Mouse (Mus musculus) CD4-positive helper T cell, adult 2 months (primary cell): ENCODE data around the gene Gm21988.

ENCODE experiments used
- DNase-seq: peaks from one replicate; pipeline ENCODE4 v3.0.0-alpha.2; 2012; ENCODE audit warnings: low read depth, missing footprints, low spot score

Gene Gm21988

DNA sequence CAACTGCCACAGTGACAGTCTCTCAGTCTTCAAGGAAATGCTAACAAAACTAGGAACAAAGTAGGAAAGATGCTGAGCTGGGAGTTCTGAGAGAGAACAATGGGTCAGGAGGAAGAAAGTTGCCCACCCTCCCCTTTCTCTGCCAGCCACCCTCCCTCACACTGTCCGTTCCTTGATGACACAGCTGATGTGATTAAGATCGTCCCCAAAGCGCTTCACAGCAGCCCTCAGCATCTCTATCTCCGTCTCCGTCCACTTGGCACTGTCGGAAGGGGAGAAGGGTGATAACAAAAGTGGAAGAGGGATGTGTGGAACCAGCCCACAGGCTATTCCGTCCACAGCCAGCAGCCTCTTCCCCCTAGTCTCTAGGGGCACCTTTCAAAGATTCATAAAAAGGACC, 2.9 kb downstream of the Gm21988 start:
- no peak for DNase-seq

- no peak for DNase-seq
These were observed 4.3 kb downstream of the Gm21988 start for GRCm38 (mm10) chr11:70235254-70235900.

DNA sequence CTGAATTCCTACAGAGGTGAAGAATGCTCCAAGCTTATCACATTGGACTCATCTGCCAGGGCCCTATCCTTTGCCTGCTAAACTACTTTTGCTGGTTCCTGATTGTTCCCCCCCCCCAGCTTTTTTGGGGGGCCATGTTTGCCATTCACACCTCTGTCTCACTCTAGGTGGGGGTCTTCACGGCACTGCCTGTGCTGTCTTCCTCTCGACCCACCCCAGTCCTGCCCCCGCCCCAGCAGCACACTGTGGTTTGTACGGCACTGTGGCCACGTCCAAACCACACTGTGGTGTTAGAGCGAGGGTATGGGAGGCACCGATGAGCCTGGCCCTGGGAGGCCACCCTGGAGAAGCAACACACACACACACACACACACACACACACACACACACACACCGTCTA, 5.1 kb downstream of the Gm21988 start:
- DNase-seq: no peak

GRCm38 (mm10) chr11:70234037-70234436, 5.6 kb downstream of the Gm21988 start:
- DNase-seq: no peak

- no peak for DNase-seq
These were observed 6.6 kb downstream of the Gm21988 start for GRCm38 (mm10) chr11:70233016-70233415.

GRCm38 (mm10) chr11:70232546-70232945, 7.1 kb downstream of the Gm21988 start:
- DNase-seq: no peak

- DNase-seq: peak; percentile 82
These were observed 9.3 kb downstream of the Gm21988 start for GRCm38 (mm10) chr11:70230239-70230727.

- peak; percentile 47 for DNase-seq
These were observed 10.2 kb downstream of the Gm21988 start, which contains the start of gene Bcl6b for GRCm38 (mm10) chr11:70229260-70230010. Bcl6b (minus strand) TSS chr11:70229798.

GRCm38 (mm10) chr11:70228828-70229227, 10.8 kb downstream of the Gm21988 start:
- peak; percentile 87 for DNase-seq

GRCm38 (mm10) chr11:70227661-70228245, 11.9 kb downstream of the Gm21988 start:
- no peak for DNase-seq

- no peak for DNase-seq
These were observed 12.5 kb downstream of the Gm21988 start for GRCm38 (mm10) chr11:70227126-70227525.

- no peak for DNase-seq
These were observed 13.1 kb downstream of the Gm21988 start for GRCm38 (mm10) chr11:70226602-70226890.

DNA sequence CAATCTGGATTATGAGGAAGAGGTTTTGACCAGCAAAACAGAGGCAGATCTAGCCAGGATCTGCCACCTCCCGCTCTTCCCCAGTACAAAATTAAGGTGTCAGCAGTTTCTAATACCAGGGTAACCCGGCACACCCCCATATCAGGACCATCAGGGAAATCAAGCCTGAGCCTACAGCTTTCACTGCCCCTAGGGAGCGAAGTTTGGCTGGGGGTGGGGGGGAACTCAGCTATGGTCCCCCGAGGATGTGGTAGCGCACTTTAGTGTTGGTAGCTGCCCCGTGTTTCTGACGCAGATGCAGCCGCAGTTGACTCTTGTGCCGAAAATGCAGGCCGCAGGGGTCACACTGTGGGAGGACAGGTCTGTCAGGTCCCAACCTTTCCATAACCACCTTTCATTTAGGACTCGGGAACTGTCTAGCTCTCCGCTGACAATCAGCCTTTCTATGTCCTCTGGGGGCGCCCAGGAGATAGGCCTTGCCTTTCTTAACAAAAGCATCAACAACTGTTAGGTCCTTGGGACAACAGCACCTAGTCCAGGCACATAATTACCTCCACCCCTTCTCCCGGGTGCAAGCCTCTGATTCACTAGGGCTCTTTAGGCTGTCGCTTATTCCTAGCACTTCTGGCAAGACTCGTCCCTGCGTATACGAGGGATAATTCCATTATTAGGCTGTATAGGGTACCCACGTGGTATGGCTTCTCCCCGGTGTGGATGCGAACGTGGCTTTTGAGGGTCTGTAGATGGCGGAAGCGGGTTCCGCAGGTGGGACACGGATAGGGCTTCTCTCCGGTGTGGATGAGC, 13.6 kb downstream of the Gm21988 start:
- no peak for DNase-seq

DNA sequence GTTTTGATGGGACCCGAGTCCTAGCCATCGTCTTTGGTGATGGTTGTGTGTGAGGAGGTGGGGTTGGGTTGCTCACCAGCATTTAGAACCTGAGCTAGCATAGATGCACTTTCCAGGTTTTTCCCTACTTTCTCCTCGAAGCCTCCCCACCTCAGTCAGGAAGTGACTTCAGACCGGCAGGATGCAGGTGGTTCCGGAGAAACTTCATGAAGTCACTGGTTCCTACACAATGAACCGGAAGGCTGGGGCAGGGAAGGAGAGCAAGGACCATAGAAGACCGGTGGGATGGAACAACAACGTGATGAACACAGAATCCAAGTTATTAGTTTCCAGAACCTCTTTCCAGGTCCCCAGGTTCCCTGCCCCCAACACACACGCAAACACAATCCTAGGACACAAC, 15.9 kb downstream of the Gm21988 start:
- no peak for DNase-seq

DNA sequence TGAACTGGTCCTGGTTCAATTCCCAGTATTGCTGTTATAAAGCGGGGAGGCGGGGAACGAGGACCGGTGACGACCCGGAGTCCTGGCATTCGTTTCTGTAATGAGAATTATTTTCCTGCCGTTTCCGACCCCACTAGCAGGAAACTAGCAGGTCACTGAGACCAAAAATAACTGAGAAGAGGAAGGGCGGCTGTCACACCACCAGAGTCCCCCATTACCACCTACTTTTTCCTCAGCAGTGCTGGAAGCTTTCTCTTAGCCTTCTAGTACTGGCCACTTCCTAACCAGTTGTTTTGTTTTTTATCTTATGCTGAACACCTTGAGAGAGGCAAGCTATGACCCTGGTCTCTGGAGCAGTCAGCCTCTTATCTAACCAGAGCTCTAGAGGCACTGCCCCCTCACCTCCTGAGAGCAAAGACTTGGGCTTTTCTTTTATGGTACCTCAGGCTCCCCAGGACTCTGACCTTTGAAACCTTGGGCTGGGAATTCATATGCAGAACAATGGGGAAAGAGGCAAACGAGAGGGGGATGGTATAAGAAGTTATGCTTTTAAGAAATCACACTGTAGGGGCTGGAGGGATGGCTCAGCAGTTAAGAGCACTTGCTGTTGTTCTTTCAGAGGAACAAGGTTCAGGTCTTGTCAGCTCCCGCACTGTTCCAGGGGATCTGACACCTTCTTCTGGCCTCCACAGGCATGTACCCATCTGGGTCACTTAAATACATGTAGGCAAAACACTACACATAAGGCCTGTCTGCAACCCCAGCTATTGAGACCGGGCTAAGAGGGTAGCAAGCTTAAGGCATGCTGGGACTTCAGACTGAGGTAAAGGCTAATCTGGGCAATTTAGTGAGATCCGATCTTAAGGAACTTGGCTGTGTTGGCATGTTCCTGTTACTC, 17.8 kb downstream of the Gm21988 start:
- DNase-seq: no peak

DNA sequence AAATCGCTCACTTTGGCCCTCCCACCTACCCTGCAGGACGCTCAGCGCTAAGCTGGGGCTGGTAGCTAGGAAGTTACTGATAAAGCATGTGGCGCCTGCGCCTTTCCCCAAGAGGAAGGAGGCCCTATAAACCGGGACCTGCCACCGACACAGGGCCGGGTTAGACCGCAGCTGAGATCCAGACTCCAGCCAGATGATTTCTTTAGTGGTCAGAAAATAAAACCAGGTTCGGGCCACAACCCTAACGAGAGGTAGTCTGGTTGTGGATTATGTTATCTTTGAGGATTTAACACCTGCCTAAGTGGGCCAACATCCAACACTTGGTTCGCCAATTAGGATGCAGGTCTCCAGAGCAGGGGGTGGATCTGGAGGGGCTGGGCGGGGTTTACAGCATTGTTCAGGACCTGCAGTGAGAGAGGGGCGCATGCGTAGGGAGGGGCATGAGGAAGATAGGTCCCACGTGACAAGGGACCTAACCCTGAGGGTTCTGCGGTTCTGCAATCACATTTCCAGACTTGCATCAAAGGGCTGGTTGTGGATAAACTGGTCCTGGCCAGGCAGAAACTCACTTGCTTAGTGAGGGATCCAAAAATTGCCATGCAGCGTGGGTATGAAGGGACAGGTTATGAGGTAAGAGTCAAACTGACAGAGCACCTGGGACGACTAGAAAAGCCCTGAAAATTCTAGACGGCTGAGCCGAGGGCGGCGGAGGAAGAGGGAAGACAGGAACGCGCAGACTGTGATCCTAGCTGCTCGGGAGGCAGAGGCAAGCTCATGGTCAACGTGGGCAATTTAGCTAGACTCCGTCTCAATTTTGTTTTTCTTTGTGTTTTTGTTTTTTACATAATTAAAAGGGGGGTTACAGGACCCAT, 18.7 kb downstream of the Gm21988 start, which contains the start of gene Slc16a13:
Gene Slc16a13, minus strand, starts transcription at position 334 of the 872 bp plus-strand sequence.
- DNase-seq: peak; percentile 96

DNA sequence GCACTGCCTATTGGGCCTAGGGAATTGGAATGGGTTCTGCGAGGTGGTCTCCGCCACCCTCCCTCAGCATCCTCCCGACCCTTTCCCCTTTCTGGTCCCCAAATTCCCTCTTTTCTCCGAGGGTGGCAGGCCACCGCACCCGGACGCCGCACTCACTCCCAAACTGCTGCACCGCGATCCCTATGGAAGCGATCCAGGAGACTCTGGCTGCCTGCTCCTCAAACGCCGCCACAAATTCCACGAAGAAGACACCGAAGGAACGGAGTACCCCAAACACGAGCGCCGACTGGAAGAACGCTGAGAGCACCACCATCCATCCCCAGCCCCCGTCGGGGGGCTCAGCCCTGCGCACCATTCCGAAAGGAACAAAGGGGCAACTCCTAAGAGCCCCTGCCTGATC, 19.3 kb downstream of the Gm21988 start:
- no peak for DNase-seq

DNA sequence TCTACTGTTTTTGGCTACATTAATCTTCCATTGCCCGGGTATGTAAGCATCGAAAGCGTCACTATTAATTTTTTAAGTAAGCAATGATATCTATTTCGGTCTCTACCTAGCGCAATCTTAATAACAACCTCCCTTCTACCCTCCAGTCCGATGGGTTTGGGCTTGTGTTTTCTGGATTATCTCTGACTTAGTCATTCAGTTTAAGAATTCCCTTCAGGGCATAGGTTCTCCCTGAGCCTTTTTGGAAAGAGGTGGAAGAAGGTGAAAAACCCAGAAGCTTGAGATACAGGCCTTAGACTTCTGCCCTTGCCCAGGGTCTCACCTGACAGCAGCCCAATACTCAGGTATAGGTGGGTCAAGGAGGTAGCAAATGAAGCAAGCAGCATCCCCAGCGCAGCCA, 19.8 kb downstream of the Gm21988 start:
- DNase-seq: no peak

DNA sequence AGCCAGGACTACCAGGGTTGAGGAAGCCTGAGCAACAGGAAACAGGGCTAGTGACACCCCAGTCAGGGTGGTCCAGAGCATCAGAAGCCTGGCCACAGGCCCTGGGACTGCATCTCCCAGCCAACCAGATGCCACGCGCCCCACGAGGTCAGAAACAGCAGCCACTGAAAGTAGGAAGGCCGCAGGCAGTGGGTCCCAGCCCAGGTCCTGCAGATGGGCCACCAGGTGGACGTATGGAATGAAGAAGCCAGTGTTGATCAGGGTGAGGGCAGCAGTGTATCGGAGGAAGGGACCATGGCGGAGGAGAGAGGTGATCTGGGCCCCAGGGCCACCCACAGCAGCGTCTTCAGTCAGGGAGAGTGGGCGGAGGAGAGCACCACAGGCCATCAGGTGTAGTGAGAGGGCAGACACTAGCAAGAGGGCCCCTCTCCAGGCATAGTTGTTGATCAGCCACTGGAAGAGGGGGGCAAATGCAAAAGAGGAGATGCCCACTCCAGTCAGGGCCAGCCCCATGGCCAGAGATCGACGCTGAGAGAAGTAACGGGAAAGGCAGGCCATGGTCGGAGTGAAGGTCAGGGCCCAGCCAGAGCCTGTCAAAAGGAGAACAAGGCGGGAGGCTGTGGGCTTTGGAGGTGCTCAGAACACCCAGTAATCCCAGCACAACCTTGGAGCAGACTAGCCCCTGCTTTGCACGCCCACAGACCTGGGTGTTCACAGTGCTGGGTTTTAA, 20.7 kb downstream of the Gm21988 start:
- no peak for DNase-seq
